Mouse (Mus musculus) kidney, adult 2 months (tissue): ENCODE measurements at regions not wholly inside any gene's neighbourhood (a gene's known extent, or its start where the extent isn't known, plus 50 kb on each side); places are given as distances from the start of the nearest gene placed in this dataset.

Experiments
- CTCF ChIP-seq: fragments of 200-500 bp; conservative IDR thresholded peaks from 2 replicates; pipeline ENCODE4 v1.5.1; 2011; ENCODE audit warnings: low read depth, mild to moderate bottlenecking, control low read depth, low read length, moderate library complexity, mixed read lengths; ENCODE audit not compliant: insufficient read depth, insufficient read length
- POLR2A ChIP-seq: fragments of 200-500 bp; IDR thresholded peaks from one replicate; pipeline ENCODE4 v1.6.1; 2011; ENCODE audit warnings: low read depth, low read length, control low read depth

- TF ChIP-seq POLR2A: no peak
- TF ChIP-seq CTCF: peak; percentile 72
Observed at GRCm38 (mm10) chr1:55960291-55960690, 554.6 kb downstream of the Plcl1 start.
